Mouse (Mus musculus): Measurements from ENCODE around the gene Atxn1.
A peak's percentile ranks its signal among the peaks of the same experiment; 100 is the strongest.

The Atxn1 gene

DNA sequence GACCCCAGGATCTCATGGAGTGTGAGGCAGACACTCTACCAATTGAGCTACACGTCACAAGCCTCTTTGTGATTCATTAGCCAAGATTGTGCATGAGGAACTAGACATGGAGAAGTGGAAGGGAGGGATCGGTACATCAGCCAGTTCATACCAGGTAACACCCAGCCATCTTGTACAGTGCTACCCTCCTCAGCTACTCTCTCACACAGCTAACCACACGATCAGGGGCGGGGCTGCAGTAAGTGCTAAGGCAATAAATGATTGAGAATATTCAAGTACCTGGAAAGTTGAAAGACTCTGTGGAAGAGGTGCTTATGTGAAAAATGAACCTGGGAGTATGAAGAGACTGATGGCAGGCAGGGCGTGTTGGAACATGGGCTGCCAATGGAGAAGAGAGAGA is 306.5 kb downstream of the Atxn1 start:
- DNase-seq = no peak

DNA sequence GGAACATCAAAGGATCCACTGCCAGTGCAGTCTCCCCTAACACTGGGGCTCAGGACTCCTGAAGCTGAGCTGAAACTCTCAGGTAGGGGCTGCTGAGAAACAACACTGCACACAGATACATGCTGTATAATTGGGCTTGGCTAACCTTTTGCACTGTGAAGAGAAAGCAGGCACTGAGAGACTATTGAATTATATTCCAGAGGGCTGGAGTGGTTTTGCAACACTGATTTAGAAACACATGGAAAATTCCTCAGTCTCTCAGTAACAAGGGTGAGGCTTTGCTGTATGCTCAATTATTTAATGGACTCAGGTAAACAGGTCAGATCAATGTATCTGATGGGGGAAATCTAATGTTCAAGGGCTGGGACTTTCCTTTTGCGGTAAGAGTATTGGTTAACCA is 307.6 kb downstream of the Atxn1 start:
- no peak for DNase-seq

DNA sequence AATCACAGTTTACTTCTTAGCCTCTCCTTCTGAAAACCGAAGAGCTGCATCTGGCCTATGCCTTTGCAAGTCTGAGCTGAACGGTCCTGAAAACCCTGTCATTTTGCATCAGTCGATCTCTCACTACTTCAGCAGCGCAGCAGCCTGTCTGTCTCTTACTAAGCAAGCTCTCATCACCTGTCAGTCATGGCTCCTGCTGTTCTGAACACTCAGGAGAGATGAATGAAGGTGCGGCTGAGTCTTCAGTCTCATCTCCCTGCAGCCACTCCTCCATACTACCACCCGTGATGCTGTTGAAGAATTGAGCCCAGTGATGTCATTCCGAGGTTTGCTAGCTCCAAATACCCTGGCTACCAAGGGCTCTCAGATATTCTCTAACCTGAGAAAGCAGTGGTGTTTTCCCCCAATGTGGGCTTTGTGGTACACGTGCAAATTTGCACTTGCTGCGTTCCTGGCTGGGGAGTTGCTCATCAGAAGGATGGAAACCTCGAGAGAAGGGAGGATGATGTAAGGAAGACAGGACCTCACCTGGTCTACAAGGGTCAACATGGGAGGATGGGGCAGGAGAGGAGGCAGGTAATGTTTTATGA is 313.1 kb downstream of the Atxn1 start:
- DNase-seq = no peak

DNA sequence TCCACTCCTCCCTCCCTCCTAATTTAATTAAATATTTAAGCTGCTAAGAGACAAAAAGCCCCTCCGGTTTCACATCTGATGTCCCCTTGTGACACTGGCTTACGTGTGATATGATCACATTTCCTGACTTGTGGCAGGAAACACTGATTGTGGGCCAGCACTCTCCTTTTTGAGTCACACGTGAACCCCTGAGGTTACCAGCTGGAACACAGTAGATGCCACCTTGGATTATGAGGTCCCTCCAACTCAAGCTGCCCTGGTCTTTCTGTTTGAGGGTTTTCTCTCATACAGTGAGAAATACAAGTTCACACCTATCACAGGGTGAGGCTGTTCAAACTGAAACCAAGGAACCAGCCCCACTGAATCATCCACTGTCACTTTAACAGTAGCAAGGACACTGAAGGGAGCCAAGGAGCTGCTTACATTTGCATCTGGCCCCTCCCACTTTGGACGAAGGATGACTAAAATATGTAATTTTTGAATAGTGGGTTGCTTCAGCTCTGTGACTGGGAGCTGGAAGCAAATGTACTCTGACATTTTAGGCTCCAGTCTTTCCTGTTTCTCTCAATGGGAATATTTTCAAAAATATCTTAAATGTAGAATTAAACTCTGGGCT is 315.5 kb downstream of the Atxn1 start:
- DNase-seq = no peak

DNA sequence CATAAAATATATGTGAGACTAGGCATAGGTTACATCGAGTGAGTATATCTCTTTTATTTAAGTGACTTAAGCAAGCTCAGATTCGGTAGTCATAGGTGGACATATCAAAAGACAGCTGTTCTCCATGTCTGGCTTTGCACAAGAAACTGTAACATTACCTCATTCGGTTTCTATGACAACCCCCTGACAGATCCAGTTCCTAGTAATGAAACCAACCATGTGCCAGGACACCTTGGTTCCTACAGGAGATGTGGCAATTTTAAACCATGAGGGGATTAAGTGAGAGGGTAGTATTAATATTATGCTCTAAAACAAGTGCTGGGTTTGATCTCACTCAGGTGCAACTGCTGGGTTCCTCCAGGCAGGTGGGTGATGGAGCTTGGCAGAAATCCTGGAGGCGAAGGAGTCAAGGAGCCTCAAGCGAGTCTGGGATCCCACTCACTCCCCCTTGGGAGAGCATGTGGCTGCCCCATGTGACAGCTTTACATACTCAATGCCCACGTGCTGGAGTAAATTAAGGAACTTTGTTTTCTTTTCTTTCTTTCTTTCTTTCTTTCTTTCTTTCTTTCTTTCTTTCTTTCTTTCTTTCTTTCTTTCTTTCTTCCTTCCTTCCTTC is 320.9 kb downstream of the Atxn1 start:
- DNase-seq = no peak

DNA sequence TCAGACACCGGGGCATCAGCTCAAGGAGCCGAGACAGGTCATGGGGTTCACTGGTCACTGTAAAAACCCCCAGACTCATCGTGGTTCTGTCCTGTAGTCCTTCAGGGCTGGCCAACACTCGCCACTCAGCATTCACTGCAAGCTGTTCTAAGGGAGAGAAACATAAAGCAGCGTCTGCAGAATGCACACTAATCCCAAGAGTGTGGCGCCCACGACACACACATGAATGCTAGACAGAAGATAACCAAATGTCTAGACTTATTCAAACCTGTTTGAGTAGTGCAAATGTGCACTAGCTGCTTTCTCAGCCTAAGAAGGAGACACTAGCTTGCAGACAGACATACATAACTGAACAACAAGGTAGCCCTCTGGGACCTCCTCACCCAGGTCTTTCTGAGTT is 321.9 kb downstream of the Atxn1 start:
- no peak for DNase-seq

DNA sequence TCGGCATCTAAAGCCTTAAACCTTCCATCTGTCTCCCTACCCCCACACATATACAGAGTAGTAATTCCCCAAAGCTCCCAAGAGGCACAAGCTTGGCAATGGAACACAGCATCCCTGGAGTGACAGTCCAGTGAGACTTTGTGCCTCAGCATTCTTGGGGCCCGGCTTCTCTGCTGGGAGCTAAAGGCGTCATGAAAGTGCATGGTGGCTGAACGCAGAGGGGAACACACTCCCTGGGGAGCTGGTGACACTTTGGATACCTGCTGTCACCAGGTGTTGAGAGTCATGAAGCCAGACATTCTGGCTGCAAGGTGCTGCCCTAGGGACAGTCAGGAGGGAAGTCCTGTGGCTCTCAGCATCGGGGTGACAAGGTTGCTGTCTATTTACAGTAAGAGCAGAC is 324.4 kb downstream of the Atxn1 start:
- no peak for DNase-seq

DNA sequence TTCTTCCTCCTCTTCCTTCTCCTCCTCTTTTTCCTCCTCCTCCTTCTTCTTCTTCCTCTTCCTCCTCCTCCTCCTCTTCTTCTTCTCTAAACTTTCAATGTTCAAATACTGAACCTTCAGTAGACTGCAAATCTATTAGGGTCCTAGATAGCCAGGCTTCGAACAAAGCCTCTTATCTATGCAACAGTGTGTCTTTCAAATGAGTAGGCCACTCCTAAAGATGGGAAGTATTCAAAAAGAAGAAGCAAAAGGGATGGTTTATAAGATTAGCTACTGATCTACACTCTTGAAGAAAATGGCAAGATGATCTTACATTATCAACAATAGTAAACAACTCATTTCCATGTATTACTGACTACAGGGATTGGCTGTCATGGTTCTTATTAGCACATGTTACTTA is 326.5 kb downstream of the Atxn1 start:
- DNase-seq = no peak

DNA sequence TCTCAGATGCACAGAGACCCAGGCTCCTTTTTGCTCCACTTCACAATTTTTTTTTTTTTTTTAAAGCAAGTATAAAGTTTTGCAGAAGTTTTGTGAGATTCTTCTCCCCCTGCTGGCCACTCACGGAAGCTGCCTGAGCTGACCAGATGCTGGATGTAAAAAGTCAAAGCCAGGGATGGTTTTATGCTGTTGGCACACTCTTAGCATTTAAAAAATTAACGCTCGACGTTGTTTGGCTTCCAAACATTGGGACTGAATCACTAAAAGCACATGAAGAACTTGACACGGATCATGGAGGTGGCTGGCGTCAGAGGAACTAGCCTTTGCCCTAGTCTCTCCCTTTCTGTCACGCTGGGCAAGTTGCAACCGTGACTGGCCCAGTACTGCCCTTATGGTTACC is 327.5 kb downstream of the Atxn1 start:
- DNase-seq = peak; percentile 50

DNA sequence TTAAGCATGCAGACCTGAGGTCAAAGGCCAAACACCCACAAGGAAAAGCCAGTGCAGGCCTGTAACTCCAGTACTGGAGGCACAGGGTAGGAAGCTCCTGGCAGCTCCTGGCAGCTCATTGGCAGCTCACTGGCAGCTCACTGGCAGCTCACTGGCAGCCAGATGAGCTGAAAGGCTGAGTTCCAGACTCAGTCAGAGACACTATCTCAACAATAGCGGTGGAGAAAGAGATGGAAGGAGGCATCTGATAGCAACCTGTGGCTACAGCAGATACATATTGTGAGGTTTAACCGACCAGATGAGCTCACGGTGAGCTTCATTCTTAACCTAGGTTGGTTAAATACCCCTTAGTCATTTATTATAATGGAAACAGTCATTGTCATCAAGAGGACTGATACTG is 328.4 kb downstream of the Atxn1 start:
- DNase-seq = no peak

DNA sequence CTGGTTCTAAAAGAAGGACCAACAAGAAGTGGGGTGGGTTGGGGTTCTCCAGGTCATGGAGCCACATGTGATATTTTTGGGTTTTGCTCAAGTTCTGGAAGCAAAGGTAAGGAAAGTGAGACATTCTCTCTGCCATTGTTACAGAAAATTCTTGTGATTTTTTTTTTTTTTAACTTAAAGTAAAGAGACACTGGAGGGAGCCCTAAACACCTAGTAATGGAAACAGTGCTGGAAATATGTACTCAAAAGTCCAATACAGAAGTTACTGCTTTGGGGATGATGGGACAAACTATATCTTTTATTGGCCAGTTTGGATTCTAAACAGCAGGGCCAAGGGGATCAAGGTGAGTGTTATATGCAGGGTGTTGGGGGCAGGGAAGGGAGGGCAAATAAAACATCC is 330.9 kb downstream of the Atxn1 start:
- no peak for DNase-seq

DNA sequence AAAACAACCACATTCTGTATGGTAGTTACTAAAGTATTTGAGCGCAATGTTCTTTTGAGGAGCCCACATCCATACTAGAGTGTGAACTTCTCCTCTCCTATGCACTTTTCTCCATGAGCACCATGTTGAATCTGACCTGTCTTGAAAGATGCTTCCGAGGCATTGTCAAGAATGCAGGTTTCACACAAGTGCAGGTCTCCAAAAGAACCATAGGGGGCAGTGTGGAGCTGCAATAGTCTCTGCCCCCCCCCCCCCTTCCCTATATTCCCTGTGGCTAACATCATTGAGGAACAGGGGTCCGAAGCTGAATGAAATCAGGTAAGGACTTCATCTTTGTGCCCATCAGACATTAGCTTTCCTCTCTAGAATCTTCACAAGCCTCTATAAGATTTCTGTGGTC is 332.7 kb downstream of the Atxn1 start:
- no peak for DNase-seq

DNA sequence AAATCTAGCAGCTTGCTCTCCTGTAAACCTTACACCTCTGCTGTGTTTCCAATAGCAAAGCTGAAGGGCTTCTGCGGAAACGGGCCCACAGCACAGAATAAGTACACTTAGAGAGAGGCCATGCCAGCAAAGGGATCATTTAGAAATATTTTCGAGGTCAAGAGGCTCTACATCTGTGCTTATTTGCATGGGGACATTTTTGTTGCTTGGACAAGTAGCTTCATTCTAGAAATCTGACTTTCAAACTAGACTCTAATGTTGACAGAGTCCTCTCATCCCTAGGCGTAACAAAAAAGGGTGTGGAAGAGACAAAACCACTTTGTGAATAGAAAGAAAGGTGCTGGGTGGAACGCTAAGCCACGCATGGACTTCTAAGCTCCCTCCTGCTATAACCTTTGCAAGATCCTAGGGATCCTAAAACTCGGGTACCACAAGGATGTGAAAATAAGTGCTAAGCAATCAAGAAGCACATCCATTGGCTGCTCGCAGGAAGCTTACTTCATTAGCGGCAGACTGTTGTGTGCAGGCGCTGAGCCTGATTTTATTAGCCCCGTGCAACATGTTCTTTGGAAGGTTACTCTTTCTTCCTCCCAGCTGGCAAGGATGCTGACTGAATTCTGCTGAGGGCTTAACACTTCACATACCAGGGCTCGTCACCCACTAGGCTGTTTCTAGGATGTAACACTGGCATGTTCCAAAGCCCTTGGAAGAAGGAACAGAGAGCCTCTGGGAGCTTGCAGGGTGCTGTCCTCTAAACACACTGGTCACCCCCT is 334.1 kb downstream of the Atxn1 start:
- no peak for DNase-seq

DNA sequence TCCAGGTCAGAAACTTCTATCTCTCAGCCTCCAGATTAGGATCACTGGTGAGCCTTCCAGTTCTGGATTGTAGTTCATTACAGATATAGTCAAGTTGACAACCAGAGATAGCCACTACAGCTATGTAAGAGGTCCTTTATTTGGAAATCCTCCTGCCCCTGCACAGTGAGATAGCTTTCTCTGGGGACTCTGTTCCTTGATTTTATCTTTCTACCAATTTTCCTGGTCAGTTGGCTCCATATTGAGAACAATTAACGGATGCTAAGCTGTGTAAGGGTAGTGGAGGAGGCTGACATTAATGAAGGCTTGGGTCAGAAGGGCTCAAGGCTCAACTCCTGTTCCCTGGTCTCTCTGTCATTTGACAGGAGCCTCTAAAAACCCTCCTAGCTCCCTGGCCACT is 335.1 kb downstream of the Atxn1 start:
- no peak for DNase-seq

DNA sequence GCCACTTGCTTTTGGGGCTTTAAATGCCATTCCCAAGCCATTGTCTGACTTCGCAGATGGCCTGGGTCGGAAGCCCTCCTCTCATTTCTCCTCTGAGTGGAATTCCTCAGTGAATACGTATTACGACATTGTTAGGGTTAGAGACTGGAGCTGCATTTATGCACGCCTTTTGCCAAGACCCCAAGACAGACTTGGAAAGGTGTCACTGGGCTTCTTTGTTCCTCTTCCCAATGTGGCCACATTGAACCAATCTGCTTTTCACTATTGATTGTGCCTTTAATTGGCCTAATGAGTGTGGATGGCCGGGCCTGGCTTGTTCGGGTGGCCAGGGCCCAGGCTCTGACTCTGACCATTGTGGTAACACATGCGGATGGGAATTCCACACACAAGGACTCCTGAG is 336.5 kb downstream of the Atxn1 start:
- DNase-seq = no peak

DNA sequence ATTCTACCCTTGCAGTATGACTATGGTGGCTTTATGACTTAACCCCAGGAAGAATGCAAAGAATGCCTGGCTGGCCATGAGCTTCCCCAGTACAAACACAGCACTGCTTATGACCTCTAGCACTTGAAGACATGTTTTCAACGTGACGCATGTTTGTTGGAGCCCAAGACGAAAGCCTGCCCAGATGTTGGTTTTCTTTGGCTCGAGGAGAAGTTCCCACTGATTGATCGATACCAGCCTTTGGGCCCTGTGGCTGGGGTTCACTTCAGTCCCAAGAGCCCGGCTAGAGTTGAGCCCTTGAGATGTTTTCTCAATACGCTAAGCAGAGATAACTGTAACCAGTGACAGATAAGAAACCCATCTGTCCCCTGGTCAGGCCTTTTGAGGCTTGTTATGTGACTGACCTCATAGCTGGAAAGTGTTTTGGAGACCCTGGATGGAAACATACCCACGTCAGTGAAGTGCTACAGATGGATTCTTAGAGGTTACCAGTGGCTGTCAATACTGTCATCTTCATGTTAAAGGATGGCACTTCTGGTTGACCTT is 337.5 kb downstream of the Atxn1 start:
- DNase-seq = no peak

DNA sequence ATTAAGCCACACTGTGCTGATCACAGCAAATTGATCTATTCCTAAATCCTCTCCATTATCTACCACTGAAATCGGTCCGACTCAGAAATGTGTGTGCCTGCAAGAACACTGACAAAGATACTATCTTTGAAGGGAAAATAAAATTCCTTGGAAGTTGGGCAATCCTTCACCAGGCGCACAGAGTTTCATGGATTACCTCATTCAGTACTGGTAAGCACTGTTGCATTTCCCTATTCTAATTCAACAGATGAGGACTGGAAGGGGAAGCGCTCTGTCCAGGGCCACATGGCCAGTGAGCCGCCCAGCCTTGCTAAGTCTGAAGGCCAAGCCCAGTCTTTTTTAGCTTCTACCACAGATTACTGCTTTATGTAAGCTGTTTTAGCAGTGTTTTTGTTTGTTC is 339.1 kb downstream of the Atxn1 start:
- DNase-seq = no peak

DNA sequence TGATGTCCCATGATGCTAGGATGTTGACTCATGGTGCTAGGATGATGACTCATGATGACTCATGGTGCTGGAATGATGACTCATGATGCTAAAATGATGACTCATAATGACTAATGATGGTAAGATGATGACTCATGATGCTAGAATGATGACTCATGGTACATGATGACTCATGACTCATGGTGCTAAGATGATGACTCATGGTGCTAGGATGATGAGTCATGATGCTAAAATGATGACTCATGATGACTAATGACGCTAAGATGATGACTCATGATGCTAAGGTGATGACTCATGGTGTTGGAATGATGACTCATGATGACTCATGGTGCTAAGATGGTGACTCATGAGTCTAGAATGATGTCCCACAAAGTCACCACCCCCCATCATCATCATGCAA is 341.0 kb downstream of the Atxn1 start:
- DNase-seq = no peak

DNA sequence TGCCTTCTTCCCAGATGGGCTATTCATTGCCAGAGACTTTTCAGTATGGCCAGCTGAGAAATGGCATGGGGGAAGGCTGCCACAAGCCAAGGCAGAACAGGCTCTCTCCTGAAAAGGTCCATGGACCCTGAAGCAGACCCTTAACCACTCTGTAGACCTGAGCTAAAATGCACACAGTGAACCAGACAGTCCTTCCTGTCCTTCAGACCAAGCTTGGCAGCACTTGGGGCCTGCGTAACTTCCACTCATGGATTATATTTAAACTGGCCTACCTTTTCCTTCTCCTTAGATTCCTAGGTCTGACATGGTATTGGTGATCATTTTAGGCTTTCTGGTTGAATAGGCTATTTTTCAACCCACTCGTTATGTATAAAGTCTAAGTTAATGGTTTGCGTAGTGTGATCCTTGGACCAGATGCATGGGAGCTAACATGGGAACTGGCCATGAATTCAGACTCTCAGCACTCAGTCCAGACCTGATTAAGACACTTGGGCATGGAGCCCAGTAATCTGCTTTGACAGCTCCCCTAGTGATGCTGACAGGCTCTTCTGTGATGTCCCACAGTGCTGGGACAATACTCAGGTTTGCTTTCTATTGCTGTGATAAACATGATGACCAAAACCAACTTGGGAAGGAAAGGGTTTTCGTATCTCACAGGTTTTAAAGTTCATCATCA is 341.8 kb downstream of the Atxn1 start:
- DNase-seq = no peak

DNA sequence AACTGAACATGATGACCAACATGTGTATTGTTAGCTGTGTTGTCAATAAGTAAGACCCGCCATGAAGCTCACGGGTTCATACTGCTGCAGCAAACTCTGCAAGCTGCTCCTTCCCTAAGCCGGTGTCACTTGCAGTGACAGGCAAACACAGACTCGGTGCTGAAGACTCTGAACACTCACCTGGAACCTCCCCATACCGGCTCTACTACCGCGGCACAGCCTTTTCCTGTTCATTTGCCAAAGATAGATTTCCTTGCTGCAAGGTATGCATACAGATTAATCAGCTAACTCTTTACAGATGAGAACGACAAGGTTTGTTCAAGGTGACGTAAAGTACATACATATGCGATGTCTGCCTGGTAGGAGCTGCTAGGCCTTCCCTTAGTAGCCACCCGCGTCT is 344.1 kb downstream of the Atxn1 start:
- no peak for DNase-seq

DNA sequence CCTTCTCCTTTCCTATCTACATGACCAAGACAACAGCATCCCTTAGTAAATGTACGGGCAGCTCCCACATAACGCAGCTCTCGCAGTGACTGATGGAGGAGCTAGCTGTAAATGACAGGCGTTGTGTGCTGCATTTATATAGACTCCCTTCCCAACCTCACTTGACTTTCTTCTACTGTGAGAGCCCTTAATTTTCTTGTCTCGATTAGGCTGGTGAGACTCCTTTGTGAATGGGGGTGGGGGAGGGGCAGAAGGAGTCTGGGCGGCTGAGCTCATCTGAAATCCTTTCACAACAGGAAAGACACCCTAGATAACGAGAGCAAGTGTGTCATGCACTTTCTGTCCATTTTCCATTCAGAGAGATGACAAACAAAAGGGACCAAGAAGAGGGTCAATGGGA is 344.5 kb downstream of the Atxn1 start:
- no peak for DNase-seq

DNA sequence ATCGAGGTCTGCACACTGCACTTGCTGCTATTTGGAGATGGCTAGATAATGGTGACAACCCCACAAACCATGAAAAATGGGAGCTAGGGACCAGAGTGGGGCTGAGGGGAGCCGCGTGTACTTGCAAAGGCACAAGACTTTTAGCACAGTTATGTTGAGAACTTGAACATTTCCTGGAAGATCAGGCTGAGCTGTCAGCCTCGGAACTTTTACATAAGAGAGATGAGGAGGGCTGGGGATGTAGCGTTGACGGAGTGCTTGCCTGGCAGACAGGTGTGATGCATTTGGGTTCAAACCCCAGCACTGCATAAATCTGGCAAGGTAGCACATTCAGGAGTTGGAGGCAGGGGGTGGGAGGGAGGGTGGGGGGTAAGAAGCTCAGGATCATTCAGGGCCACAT is 346.8 kb downstream of the Atxn1 start:
- no peak for DNase-seq

DNA sequence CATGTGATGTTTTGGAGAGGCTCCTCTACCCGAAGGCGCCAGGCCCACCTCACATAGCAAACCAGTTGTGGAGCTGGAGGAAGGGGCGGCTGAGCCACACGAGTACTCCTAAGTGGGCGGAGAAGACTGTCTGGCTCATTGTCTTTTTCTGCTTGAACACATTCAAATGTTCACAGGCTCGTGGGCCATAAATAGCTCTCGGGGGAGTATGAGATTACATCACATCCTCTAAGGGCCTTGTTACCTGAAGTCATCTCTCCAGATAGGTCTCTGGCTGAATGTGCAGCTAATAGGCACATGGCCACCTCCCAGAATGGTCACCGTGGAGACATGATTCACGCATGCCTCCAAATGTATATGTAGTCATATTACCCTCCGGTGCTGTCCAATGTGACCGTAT is 350.0 kb downstream of the Atxn1 start:
- no peak for DNase-seq
